Mouse (Mus musculus) kidney, adult 2 months (tissue): ENCODE data around the gene Ugt1a2.

Source experiments
- CTCF ChIP-seq: fragments of 200-500 bp; conservative IDR thresholded peaks from 2 replicates; pipeline ENCODE4 v1.5.1; 2011; ENCODE audit warnings: low read depth, mild to moderate bottlenecking, control low read depth, low read length, moderate library complexity, mixed read lengths; ENCODE audit not compliant: insufficient read depth, insufficient read length
- POLR2A ChIP-seq: fragments of 200-500 bp; IDR thresholded peaks from one replicate; pipeline ENCODE4 v1.6.1; 2011; ENCODE audit warnings: low read depth, low read length, control low read depth

GRCm38 (mm10) chr1:88237311-88237710 is 36.9 kb downstream of the Ugt1a2 start:
- TF ChIP-seq CTCF, result no peak
- TF ChIP-seq POLR2A, result no peak
